Comparison of ENCODE assay signal across 1 mouse cellular context in the genomic region with DNA sequence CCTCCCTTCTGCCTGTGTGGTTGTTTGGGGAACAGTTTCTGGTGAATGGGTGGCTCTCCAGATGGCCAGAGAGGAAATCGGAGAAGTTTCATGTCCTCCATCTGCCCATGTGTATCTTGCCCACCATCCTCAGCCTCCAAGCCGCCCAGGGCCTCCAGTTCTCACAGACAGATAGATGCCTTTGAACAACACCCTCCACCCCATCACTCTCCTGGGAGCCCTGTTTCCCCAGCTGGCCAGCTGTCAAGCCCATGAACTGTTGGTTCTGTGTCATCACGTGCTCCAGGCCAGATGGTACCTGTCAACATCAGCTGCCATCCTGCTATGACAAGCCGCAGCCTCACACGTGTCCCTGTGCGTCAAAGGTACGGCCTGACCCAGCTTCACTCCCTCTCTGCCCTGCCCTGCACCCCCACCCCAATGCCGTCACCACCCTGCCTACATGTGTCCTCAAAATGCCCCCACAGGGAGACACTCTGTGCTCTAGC.
TF ChIP-seq lines count a peak whose summit lies in the region.

No protein-coding gene starts in this region.

TF ChIP-seq in CH12.LX, 34 proteins besides CTCF, POLR2A, EP300 and RAD21 (continued from another document):
- TF ChIP-seq MAX (IDR thresholded peaks at IDR 0.05; ENCODE audit: low read length) (peak; percentile 55; the same call in 1 of the 2 replicates), JUND (conservative IDR thresholded peaks at IDR 0.05; ENCODE audit: low read depth, low read length) (no peak), RCOR1 (conservative IDR thresholded peaks at IDR 0.05; ENCODE audit: low read depth, low read length) (no peak), KAT2A (IDR thresholded peaks at IDR 0.05; ENCODE audit: insufficient replicate concordance, low read length) (no peak), ETS1 (conservative IDR thresholded peaks at IDR 0.05; ENCODE audit: low read depth, low read length) (peak; percentile 82), ZKSCAN1 (IDR thresholded peaks at IDR 0.05; ENCODE audit: borderline replicate concordance, low read depth, low read length) (no peak), SMC3 (IDR thresholded peaks at IDR 0.05; ENCODE audit: low read depth, low read length) (no peak), IRF4 (IDR thresholded peaks at IDR 0.05; ENCODE audit: low read depth, low read length) (no peak), BHLHE40 (IDR thresholded peaks at IDR 0.05; ENCODE audit: low read depth, low read length) (peak; percentile 80), HCFC1 (IDR thresholded peaks at IDR 0.05; ENCODE audit: low read depth, low read length) (no peak), USF1 (IDR thresholded peaks at IDR 0.05; ENCODE audit: low read depth, low read length) (peak; percentile 7; the same call in 1 of the 2 replicates)
